Mouse (Mus musculus) left cerebral cortex, postnatal 14 days (tissue): ENCODE results near the gene Rpl39. TPM values are rescaled to one million over a fixed set of nuclear protein-coding genes. Genes with fewer than 3 reads are reported as not detected.
"Not testable (repeated sequence)": the region's sequence is repeated elsewhere in the genome, so short reads cannot be mapped to it uniquely, and the experiment has no call there.

ENCODE experiments used
- DNase-seq, 2 experiments: peaks; one replicate each; pipeline ENCODE4 v3.0.0; 2021 to 2022; ENCODE audit warnings: low spot score in 2 of 2, mixed read lengths in 1 of 2
- intact Hi-C: fragments of 180-260 bp; cut with DNase I; formaldehyde crosslinking; loops from one replicate; pipeline ENCODE4 v1.15.1; 2025
- long read RNA-seq, 2 experiments: library from polyadenylated mRNA; stranded (forward); transcript quantifications; one replicate each; pipeline ENCODE4 v2.0.0; 2021
- total RNA-seq, 2 experiments: library from RNA; stranded (reverse); gene quantifications; 2 replicates each; pipeline ENCODE4 v1.2.3; 2021

Rpl39 gene
- total RNA-seq = 100 to 1,000 TPM; 292 to 301 TPM
- long read RNA-seq, experiment 1, transcript Rpl39-201 (3 exons, 612 nt) = major isoform, 57 of 64 reads
- long read RNA-seq, experiment 1, partial matches to known transcripts = 6 of 64 reads
- long read RNA-seq, experiment 1, other reads (novel, unspliced or antisense) = 0 of 64 reads
- long read RNA-seq, experiment 2, transcript Rpl39-201 (3 exons, 612 nt) = major isoform, 55 of 57 reads
- long read RNA-seq, experiment 2, partial matches to known transcripts = 1 of 57 reads
- long read RNA-seq, experiment 2, other reads (novel, unspliced or antisense) = 1 of 57 reads

- intact Hi-C loops = no loop called here
- DNase-seq = peak; percentile 75 to 82
Observed at GRCm38 (mm10) chrX:37084927-37085660, at the start of gene Rpl39. TSS of gene Rpl39 (minus strand) at chrX:37085402.

GRCm38 (mm10) chrX:37126671-37127358, 41.6 kb upstream of the Rpl39 start, which contains the start of gene Nkap:
TSS of gene Nkap (plus strand) at chrX:37126795.
- intact Hi-C loops = no loop called here
- peak; percentile 73 to 83 for DNase-seq

GRCm38 (mm10) chrX:37125511-37125910, 40.3 kb upstream of the Rpl39 start:
- no peak for DNase-seq
- intact Hi-C loops = no loop called here

- intact Hi-C loops = no loop called here
- DNase-seq = no peak
Observed at GRCm38 (mm10) chrX:37120212-37120611, 35.0 kb upstream of the Rpl39 start.

- intact Hi-C loops = no loop called here
- no peak for DNase-seq
Observed at GRCm38 (mm10) chrX:37119585-37119984, 34.4 kb upstream of the Rpl39 start.

- intact Hi-C loops = no loop called here
- DNase-seq = no peak
Observed at GRCm38 (mm10) chrX:37117085-37117484, 31.9 kb upstream of the Rpl39 start.

- no peak for DNase-seq
- intact Hi-C loops = no loop called here
Observed at GRCm38 (mm10) chrX:37110881-37111193, 25.6 kb upstream of the Rpl39 start.

GRCm38 (mm10) chrX:37110193-37110880, 25.1 kb upstream of the Rpl39 start, which contains the start of gene Upf3b:
TSS of gene Upf3b (minus strand) at chrX:37110322.
- peak; percentile 88 to 95 for DNase-seq
- intact Hi-C loops = no loop called here

GRCm38 (mm10) chrX:37109526-37110192, 24.5 kb upstream of the Rpl39 start:
- no peak for DNase-seq
- intact Hi-C loops = no loop called here

GRCm38 (mm10) chrX:37103826-37104225, 18.6 kb upstream of the Rpl39 start:
- no peak for DNase-seq

GRCm38 (mm10) chrX:37098681-37099080, 13.5 kb upstream of the Rpl39 start:
- no peak for DNase-seq
- intact Hi-C loops = no loop called here

More at GRCm38 (mm10) chrX:37103826-37104225, 18.6 kb upstream of the Rpl39 start:
- intact Hi-C loops = no loop called here

GRCm38 (mm10) chrX:37095106-37095768, 10.0 kb upstream of the Rpl39 start:
- intact Hi-C loops = no loop called here
- no peak for DNase-seq

GRCm38 (mm10) chrX:37091457-37091856, 6.3 kb upstream of the Rpl39 start:
- DNase-seq = no peak
- intact Hi-C loops = no loop called here

- intact Hi-C loops = no loop called here
- no peak for DNase-seq
Observed at GRCm38 (mm10) chrX:37088778-37089177, 3.6 kb upstream of the Rpl39 start.

GRCm38 (mm10) chrX:37085665-37086064, 463 bp upstream of the Rpl39 start:
- DNase-seq = peak in 1 of 2 experiments; percentile 4
- intact Hi-C loops = no loop called here

- peak; percentile 15 to 36 for DNase-seq
- intact Hi-C loops = no loop called here
Observed at GRCm38 (mm10) chrX:37084318-37084926, 780 bp downstream of the Rpl39 start.

GRCm38 (mm10) chrX:37081194-37081593, 4.0 kb downstream of the Rpl39 start:
- DNase-seq = no peak
- intact Hi-C loops = no loop called here

- intact Hi-C loops, DNase-seq: not testable (repeated sequence)
Observed at GRCm38 (mm10) chrX:37080345-37080744, 4.9 kb downstream of the Rpl39 start.
